Mouse (Mus musculus): ENCODE measurements around the gene Nipsnap1. TPM values are rescaled to one million over a fixed set of nuclear protein-coding genes. Genes with fewer than 3 reads are reported as not detected.

Gene Nipsnap1
- total RNA-seq, 2 experiments from 2014 or later: 0.57 to 1.00 TPM

GRCm38 (mm10) chr11:4865645-4866251 is 8.0 kb upstream of the Nipsnap1 start:
- DNase-seq (ENCODE audit: low spot score): peak; percentile 66

- no peak for DNase-seq (ENCODE audit: low spot score)
Observed at GRCm38 (mm10) chr11:4874551-4874950, 800 bp downstream of the Nipsnap1 start.

GRCm38 (mm10) chr11:4881087-4881486 is 7.3 kb downstream of the Nipsnap1 start:
- no peak for DNase-seq (ENCODE audit: low spot score)

- peak; percentile 7 for DNase-seq (ENCODE audit: low spot score)
Observed at GRCm38 (mm10) chr11:4882892-4883627, 9.3 kb downstream of the Nipsnap1 start.

GRCm38 (mm10) chr11:4885385-4885903 is 11.7 kb downstream of the Nipsnap1 start:
- peak; percentile 14 for DNase-seq (ENCODE audit: low spot score)

- no peak for DNase-seq (ENCODE audit: low spot score)
Observed at GRCm38 (mm10) chr11:4886987-4887386, 13.2 kb downstream of the Nipsnap1 start.

GRCm38 (mm10) chr11:4894848-4895816 is 21.4 kb downstream of the Nipsnap1 start, which contains the start of gene Thoc5:
TSS of gene Thoc5 (plus strand) at chr11:4895320.
- peak; percentile 74 for DNase-seq (ENCODE audit: low spot score)

GRCm38 (mm10) chr11:4900437-4900836 is 26.7 kb downstream of the Nipsnap1 start:
- no peak for DNase-seq (ENCODE audit: low spot score)

GRCm38 (mm10) chr11:4901956-4902355 is 28.2 kb downstream of the Nipsnap1 start:
- DNase-seq (ENCODE audit: low spot score): no peak

- DNase-seq (ENCODE audit: low spot score): no peak
Observed at GRCm38 (mm10) chr11:4906231-4906630, 32.5 kb downstream of the Nipsnap1 start.

- DNase-seq (ENCODE audit: low spot score): peak; percentile 38
Observed at GRCm38 (mm10) chr11:4916068-4916467, 42.3 kb downstream of the Nipsnap1 start.

GRCm38 (mm10) chr11:4921281-4921680 is 47.5 kb downstream of the Nipsnap1 start:
- DNase-seq (ENCODE audit: low spot score): no peak

- DNase-seq (ENCODE audit: low spot score): no peak
Observed at GRCm38 (mm10) chr11:4921751-4922150, 48.0 kb downstream of the Nipsnap1 start.

GRCm38 (mm10) chr11:4927224-4927623 is 53.5 kb downstream of the Nipsnap1 start:
- no peak for DNase-seq (ENCODE audit: low spot score)

- peak; percentile 39 for DNase-seq (ENCODE audit: low spot score)
Observed at GRCm38 (mm10) chr11:4931009-4931601, 57.4 kb downstream of the Nipsnap1 start.

- DNase-seq (ENCODE audit: low spot score): no peak
Observed at GRCm38 (mm10) chr11:4936243-4936642, 62.5 kb downstream of the Nipsnap1 start.

Small RNAs within 50 kb of the gene (microRNA-seq; reads per million reads assigned to microRNA genes)
- gene Mir6918: not detected

Other genes starting within 250 kb of the Nipsnap1 start
- gene Ascc2, start 236.2 kb upstream of the Nipsnap1 start, total RNA-seq (2021): 10 to 100 TPM; 15.7 to 16.5 TPM
- 1,000 to 10,000 TPM in 1 of 2 experiments, 100 to 1,000 TPM in 1; 977 to 1,022 TPM for gene Uqcr10, start 169.6 kb upstream of the Nipsnap1 start, total RNA-seq (2021)
- 10 to 100 TPM; 25.5 to 26.6 TPM for gene Zmat5, start 169.3 kb upstream of the Nipsnap1 start, total RNA-seq (2021)
- gene Cabp7, start 127.2 kb upstream of the Nipsnap1 start, total RNA-seq (2021): under 1 TPM in 1 of 2 experiments, not detected in 1; 0.16 TPM
- 10 to 100 TPM; 51.1 to 55.6 TPM for gene Nf2, start 24.4 kb upstream of the Nipsnap1 start, total RNA-seq (2021)
- 10 to 100 TPM; 14.8 to 15.6 TPM for gene Thoc5, start 21.4 kb downstream of the Nipsnap1 start, total RNA-seq (2021)
- gene Nefh, start 74.1 kb downstream of the Nipsnap1 start, total RNA-seq (2021): not detected
- 10 to 100 TPM; 41.3 to 48.7 TPM for gene Ap1b1, start 112.9 kb downstream of the Nipsnap1 start, total RNA-seq (2021)
- gene Rasl10a, start 184.2 kb downstream of the Nipsnap1 start, total RNA-seq (2021): under 1 TPM in 1 of 2 experiments, not detected in 1; 0.21 TPM
- gene Gas2l1, start 191.4 kb downstream of the Nipsnap1 start, total RNA-seq (2021): 1 to 10 TPM; 3.6 to 6.5 TPM
- gene Rhbdd3, start 225.0 kb downstream of the Nipsnap1 start, total RNA-seq (2021): 10 to 100 TPM; 29.2 to 36.9 TPM
- gene Ewsr1, start 225.3 kb downstream of the Nipsnap1 start, total RNA-seq (2021): 10 to 100 TPM; 68.9 to 74.1 TPM

Data from gastrocnemius, adult 18-20 months (tissue).